Mouse (Mus musculus): ENCODE results near the gene Alg6. TPM values are rescaled to one million over a fixed set of nuclear protein-coding genes. Genes with fewer than 3 reads are reported as not detected.

Alg6 gene
- polyA plus RNA-seq, 1 experiment from 2014 or later, result 10.2 TPM

DNA sequence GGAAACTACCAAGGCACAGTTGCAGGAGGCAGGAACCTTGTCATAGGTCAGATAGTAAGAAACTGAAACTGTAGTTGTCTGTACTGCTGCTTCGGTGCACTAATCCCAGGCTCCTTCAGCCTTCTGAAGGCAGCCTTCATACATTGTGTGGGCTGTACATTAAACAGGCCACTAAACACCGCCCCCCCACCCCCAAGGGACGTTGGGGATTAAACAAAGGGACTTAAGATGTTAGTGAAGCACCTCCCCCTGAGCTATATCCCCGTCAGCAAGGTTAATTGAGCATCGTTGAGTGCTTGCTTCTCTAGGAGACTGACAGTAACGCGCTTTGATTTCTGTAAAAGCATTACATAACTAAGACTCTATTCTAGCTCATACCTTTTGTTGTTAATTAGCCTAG is 24.4 kb downstream of the Alg6 start:
- Histone ChIP-seq H3K9me3 (no peaks in the 10 kb centered on the region), H3K4me3 (replicated peaks) (no peak overlapping the region), H3K27me3 (no peaks in the 10 kb centered on the region), H3K36me3 (no peaks in the 10 kb centered on the region), H3K27ac (no peak overlapping the region), H3K9ac (replicated peaks) (no peak overlapping the region), H3K4me1 (replicated peaks) (0 out of 2 replicates have a peak, but pooled peaks cover 5% of the 10 kb centered on the region), H3K4me2 (replicated peaks) (no peak overlapping the region)
- ATAC-seq, result no peak
- WGBS, result 29% methylated on average over 7 of the region's 7 CpGs

DNA sequence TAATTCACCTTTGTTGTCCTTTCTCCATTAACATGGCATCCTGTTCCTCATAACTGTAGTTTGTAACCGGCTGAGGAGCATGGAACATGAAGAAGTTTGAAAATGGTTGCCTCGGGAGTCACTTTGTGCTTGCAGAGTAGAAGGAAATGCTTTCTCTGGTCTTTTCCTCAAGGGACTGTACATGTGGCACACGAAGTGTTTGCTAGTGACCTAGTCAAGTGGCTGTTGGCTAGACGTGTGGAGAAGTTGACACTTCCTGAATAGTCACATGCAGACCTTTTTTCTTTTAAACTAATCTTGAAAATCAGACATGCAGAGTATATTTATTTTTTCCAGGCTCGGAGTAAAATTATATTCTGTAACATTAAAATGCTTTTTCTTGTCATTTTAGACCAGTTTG is 37.0 kb downstream of the Alg6 start:
- ATAC-seq, result no peak
- no peak overlapping the region for H3K27ac ChIP-seq
- H3K27me3 ChIP-seq, result no peaks in the 10 kb centered on the region
- WGBS, result 91% methylated on average over 5 of the region's 5 CpGs
- no peak overlapping the region for H3K4me2 ChIP-seq (replicated peaks)
- no peaks in the 10 kb centered on the region for H3K4me1 ChIP-seq (replicated peaks)
- no peaks in the 10 kb centered on the region for H3K9me3 ChIP-seq
- H3K36me3 ChIP-seq, result no peaks in the 10 kb centered on the region
- no peak overlapping the region for H3K9ac ChIP-seq (replicated peaks)
- no peak overlapping the region for H3K4me3 ChIP-seq (replicated peaks)

DNA sequence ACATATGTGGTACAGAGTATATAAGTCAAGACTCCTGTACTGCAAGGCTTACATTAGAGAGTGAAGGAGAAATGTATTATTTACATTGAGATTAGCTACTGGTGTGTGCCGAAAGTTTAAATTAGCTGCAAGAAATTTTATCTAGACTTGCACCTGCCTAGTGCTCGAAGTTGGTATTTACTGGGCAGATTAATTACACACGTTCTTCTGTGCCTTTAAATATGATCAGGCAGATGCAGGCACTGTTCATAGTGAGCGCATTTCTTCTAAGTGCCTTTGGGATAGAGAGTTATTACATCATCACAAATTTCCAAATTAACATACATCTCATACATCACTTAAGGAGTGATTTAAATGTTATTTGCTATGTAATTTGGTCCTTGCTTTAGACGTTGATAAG is 50.8 kb downstream of the Alg6 start:
- no peaks in the 10 kb centered on the region for H3K36me3 ChIP-seq
- H3K4me3 ChIP-seq (replicated peaks), result no peak overlapping the region
- H3K9me3 ChIP-seq, result no peaks in the 10 kb centered on the region
- H3K4me1 ChIP-seq (replicated peaks), result no peaks in the 10 kb centered on the region
- 81% methylated on average over 5 of the region's 5 CpGs for WGBS
- H3K4me2 ChIP-seq (replicated peaks), result no peak overlapping the region
- no peaks in the 10 kb centered on the region for H3K27me3 ChIP-seq
- H3K27ac ChIP-seq, result no peak overlapping the region
- no peak for ATAC-seq
- H3K9ac ChIP-seq (replicated peaks), result no peak overlapping the region

DNA sequence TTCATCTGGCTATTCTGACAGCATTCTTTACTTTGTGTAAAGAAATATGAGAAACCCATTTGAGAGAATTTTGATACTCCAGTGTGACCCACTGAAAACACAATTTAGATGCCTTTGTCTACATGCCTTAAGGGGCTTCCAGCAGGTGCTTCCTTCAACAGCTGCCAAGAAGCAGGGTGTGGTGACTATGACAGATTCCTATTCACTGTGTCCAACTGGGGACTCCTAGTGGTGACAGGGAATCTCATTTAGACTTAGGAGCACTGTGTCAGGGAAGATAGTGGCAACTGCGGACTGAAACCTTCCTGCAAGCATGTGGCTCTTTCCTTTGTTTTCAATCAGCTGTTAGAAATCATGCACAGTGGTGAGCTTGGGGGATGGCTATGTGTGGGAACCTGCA is 51.3 kb downstream of the Alg6 start:
- H3K9ac ChIP-seq (replicated peaks), result no peak overlapping the region
- peak; percentile 67; the same call in 1 of the 2 replicates for ATAC-seq
- H3K4me2 ChIP-seq (replicated peaks), result no peak overlapping the region

DNA sequence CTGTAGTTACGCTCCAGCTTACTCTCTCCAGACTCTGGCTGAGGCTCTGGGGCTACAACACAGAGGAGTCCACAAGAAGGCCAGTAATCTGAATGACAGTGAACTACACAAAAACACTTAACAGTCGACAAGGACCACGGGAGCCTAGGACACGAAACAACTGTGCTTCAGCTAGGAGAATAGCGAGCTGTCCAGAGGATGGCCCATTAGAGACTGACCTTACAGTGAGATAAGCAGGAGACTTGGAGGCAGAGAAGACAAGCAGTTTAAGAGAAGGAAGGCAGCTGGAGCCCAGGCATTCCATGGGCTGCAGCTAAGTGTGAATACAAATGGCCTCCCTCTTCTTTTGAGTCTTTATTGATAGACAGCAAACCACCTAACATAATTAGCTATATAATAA is 55.1 kb downstream of the Alg6 start:
- Histone ChIP-seq H3K4me1 (replicated peaks) (no peaks in the 10 kb centered on the region), H3K27ac (no peak overlapping the region), H3K4me2 (replicated peaks) (no peak overlapping the region), H3K9ac (replicated peaks) (no peak overlapping the region), H3K27me3 (no peaks in the 10 kb centered on the region), H3K36me3 (no peaks in the 10 kb centered on the region), H3K4me3 (replicated peaks) (no peak overlapping the region), H3K9me3 (no peaks in the 10 kb centered on the region)
- WGBS, result 88% methylated on average over 5 of the region's 5 CpGs
- no peak for ATAC-seq

More for the DNA sequence above, 51.3 kb downstream of the Alg6 start:
- H3K4me1 ChIP-seq (replicated peaks), result no peaks in the 10 kb centered on the region
- H3K4me3 ChIP-seq (replicated peaks), result no peak overlapping the region
- no peaks in the 10 kb centered on the region for H3K27me3 ChIP-seq
- H3K36me3 ChIP-seq, result no peaks in the 10 kb centered on the region
- H3K9me3 ChIP-seq, result no peaks in the 10 kb centered on the region
- WGBS, result 47% methylated on average over 1 of the region's 1 CpGs
- no peak overlapping the region for H3K27ac ChIP-seq

DNA sequence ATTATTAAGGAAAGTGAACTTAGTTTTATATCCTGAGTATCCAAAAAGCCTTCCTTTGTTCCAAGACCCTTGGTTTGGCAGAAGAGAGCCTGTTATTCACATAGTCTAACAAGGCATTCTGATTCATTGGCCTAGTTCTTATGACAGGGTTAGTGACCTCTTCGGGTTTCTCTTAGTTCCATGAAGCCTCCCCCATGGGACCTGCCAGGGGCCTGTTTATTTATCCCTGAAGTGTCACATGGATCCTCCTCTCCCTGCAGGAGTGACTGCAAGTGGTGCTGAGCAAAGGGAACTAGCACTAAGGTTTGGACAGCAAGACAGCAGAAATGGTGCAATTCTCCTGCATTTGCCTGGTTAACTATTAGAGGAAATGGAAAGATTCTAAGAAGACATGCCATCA is 57.6 kb downstream of the Alg6 start:
- Histone ChIP-seq H3K9me3 (no peaks in the 10 kb centered on the region), H3K27me3 (no peaks in the 10 kb centered on the region), H3K9ac (replicated peaks) (no peak overlapping the region), H3K27ac (no peak overlapping the region), H3K4me1 (replicated peaks) (no peaks in the 10 kb centered on the region), H3K4me2 (replicated peaks) (no peak overlapping the region), H3K36me3 (no peaks in the 10 kb centered on the region), H3K4me3 (replicated peaks) (no peak overlapping the region)
- no peak for ATAC-seq
- WGBS, result 70% methylated on average over 1 of the region's 1 CpGs

DNA sequence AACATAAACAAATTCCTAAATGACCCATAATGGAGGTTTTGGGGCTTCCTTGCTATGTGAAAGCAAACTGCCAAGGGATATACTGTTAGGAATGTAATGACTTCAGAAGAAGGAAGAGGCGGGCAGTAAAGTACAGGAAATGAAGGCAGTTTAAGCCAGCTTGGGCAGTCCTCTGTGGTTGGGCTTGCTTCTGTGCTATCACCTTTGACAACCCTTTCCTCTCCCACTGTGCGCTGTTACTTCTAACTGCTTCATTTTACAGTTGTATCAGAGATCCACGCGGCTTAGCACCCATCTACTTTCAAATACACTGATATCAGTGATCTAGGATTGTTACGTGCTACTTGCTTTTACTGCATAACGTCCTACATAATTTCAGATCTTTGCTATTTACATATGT is 76.9 kb downstream of the Alg6 start:
- no peak overlapping the region for H3K9ac ChIP-seq (replicated peaks)
- H3K4me1 ChIP-seq (replicated peaks), result no peaks in the 10 kb centered on the region
- H3K27ac ChIP-seq, result no peak overlapping the region
- H3K27me3 ChIP-seq, result no peaks in the 10 kb centered on the region
- WGBS, result 95% methylated on average over 6 of the region's 6 CpGs
- ATAC-seq, result no peak
- H3K4me2 ChIP-seq (replicated peaks), result no peak overlapping the region
- H3K36me3 ChIP-seq, result peaks cover under 1% of the 10 kb centered on the region; the same call in 1 of the 2 replicates
- H3K9me3 ChIP-seq, result no peaks in the 10 kb centered on the region
- no peak overlapping the region for H3K4me3 ChIP-seq (replicated peaks)

Other genes starting within 250 kb of the Alg6 start
- 0.08 TPM in 1 of 2 replicates, not detected in the other for gene Foxd3, start 59.4 kb upstream of the Alg6 start, polyA plus RNA-seq (2015; fragmentation: Nextera tagmentation; extraction: Ambion mirVana)
- gene Efcab7, start 113.5 kb downstream of the Alg6 start, polyA plus RNA-seq (2015; fragmentation: Nextera tagmentation; extraction: Ambion mirVana), result 19.7 and 22.7 TPM in 2 replicates
- 43.2 and 46.8 TPM in 2 replicates for gene Pgm1, start 213.8 kb downstream of the Alg6 start, polyA plus RNA-seq (2015; fragmentation: Nextera tagmentation; extraction: Ambion mirVana)
- gene Itgb3bp, start 214.1 kb downstream of the Alg6 start, polyA plus RNA-seq (2015; fragmentation: Nextera tagmentation; extraction: Ambion mirVana), result 25.1 and 26.8 TPM in 2 replicates

Measured in midbrain, embryonic 13.5 days (tissue).